Mouse (Mus musculus) adrenal gland, postnatal 10 days (tissue): ENCODE data around the gene Hltf. TPM values are rescaled to one million over a fixed set of nuclear protein-coding genes. Genes with fewer than 3 reads are reported as not detected.
"Not testable (repeated sequence)": the region's sequence is repeated elsewhere in the genome, so short reads cannot be mapped to it uniquely, and the experiment has no call there.

ENCODE experiments used
- DNase-seq: peaks from one replicate; pipeline ENCODE4 v3.0.0; 2021; ENCODE audit warnings: mixed read lengths
- long read RNA-seq, 2 experiments: library from polyadenylated mRNA; stranded (forward); transcript quantifications; one replicate each; pipeline ENCODE4 v2.0.0; 2021
- total RNA-seq, 2 experiments: library from RNA; stranded (reverse); gene quantifications; 2 replicates each; pipeline ENCODE4 v1.2.3; 2021

Gene Hltf
- 10 to 100 TPM; 16.1 to 24.6 TPM for total RNA-seq
- long read RNA-seq, experiment 1, full-length matches to known transcripts: 3 of 6 reads
- long read RNA-seq, experiment 1, partial matches to known transcripts: 0 of 6 reads
- long read RNA-seq, experiment 1, other reads (novel, unspliced or antisense): 3 of 6 reads
- long read RNA-seq, experiment 2, full-length matches to known transcripts: 9 of 11 reads
- long read RNA-seq, experiment 2, partial matches to known transcripts: 1 of 11 reads
- long read RNA-seq, experiment 2, other reads (novel, unspliced or antisense): 1 of 11 reads

- peak; percentile 95 for DNase-seq
Observed at GRCm38 (mm10) chr3:20057306-20058196, at the start of gene Hltf. Gene Hltf (plus strand): TSS chr3:20057811.

GRCm38 (mm10) chr3:20010464-20010863 is 47.1 kb upstream of the Hltf start:
- DNase-seq: no peak

GRCm38 (mm10) chr3:20010905-20011304 is 46.7 kb upstream of the Hltf start:
- not testable (repeated sequence) for DNase-seq

GRCm38 (mm10) chr3:20014454-20014853 is 43.2 kb upstream of the Hltf start:
- peak; percentile 19 for DNase-seq

GRCm38 (mm10) chr3:20018076-20018475 is 39.5 kb upstream of the Hltf start:
- no peak for DNase-seq

GRCm38 (mm10) chr3:20023832-20024231 is 33.8 kb upstream of the Hltf start:
- DNase-seq: no peak

GRCm38 (mm10) chr3:20026481-20026880 is 31.1 kb upstream of the Hltf start:
- no peak for DNase-seq

GRCm38 (mm10) chr3:20026996-20027689 is 30.5 kb upstream of the Hltf start:
- no peak for DNase-seq

GRCm38 (mm10) chr3:20027788-20028187 is 29.8 kb upstream of the Hltf start:
- DNase-seq: no peak

GRCm38 (mm10) chr3:20028640-20029039 is 29.0 kb upstream of the Hltf start:
- DNase-seq: no peak

- DNase-seq: no peak
Observed at GRCm38 (mm10) chr3:20030807-20031206, 26.8 kb upstream of the Hltf start.

- no peak for DNase-seq
Observed at GRCm38 (mm10) chr3:20033761-20034718, 23.6 kb upstream of the Hltf start.

GRCm38 (mm10) chr3:20034719-20035404 is 22.7 kb upstream of the Hltf start, which contains the start of gene Hps3:
Gene Hps3 (minus strand): TSS chr3:20035315.
- DNase-seq: peak; percentile 91

- DNase-seq: no peak
Observed at GRCm38 (mm10) chr3:20036069-20036468, 21.5 kb upstream of the Hltf start.

- not testable (repeated sequence) for DNase-seq
Observed at GRCm38 (mm10) chr3:20041461-20041860, 16.1 kb upstream of the Hltf start.

GRCm38 (mm10) chr3:20044736-20045135 is 12.9 kb upstream of the Hltf start:
- DNase-seq: not testable (repeated sequence)

GRCm38 (mm10) chr3:20058197-20058541 is 558 bp downstream of the Hltf start:
- DNase-seq: no peak

GRCm38 (mm10) chr3:20076145-20077053 is 18.8 kb downstream of the Hltf start:
- DNase-seq: no peak

GRCm38 (mm10) chr3:20082161-20082560 is 24.6 kb downstream of the Hltf start:
- DNase-seq: no peak

GRCm38 (mm10) chr3:20103830-20104229 is 46.2 kb downstream of the Hltf start:
- DNase-seq: no peak
